ENCODE assay signal across 16 mouse cellular contexts in the genomic region with DNA sequence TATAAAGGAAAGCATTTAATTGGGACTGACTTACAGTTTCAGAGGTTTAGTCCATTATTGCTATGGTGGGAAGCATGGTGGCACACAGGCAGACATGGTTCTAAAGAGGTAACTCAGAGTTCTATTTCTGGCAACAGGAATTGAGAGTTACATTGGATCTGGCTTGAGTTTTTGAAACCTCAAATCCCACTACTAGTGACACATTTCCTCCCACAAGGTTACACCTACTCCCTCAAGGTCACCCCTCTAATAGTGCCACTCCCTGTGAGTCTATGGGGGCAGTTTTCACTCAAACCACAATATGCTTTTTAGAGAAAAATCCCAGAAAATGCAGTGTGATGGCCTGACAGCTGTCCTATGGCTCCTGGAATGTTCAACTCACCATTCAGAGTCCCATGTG.
"Had no signal": no experiment of that assay in that cellular context is flagged by ENCODE, and none has a peak within 500 bp of the region (broad histone marks: within the 10 kb centered on the region; RNA-seq: fewer than 3 reads in every experiment).

No protein-coding gene starts in this region.

- H3K4me1 ChIP-seq: neural tube, embryonic 13.5 days; neural tube, embryonic 15.5 days; stomach, embryonic 15.5 days had no signal

- H3K27ac ChIP-seq: neural tube, embryonic 13.5 days; neural tube, embryonic 15.5 days; stomach, embryonic 15.5 days; stomach, postnatal 0 days had no signal

- H3K9ac ChIP-seq: neural tube, embryonic 13.5 days; neural tube, embryonic 15.5 days; stomach, embryonic 15.5 days had no signal

- H3K9me3 ChIP-seq: neural tube, embryonic 13.5 days; neural tube, embryonic 15.5 days; stomach, embryonic 15.5 days had no signal

- H3K27me3 ChIP-seq: neural tube, embryonic 13.5 days; neural tube, embryonic 15.5 days; stomach, embryonic 15.5 days had no signal

- H3K36me3 ChIP-seq: neural tube, embryonic 13.5 days; neural tube, embryonic 15.5 days; stomach, embryonic 15.5 days had no signal

- H3K4me3 ChIP-seq: neural tube, embryonic 13.5 days; neural tube, embryonic 15.5 days; stomach, embryonic 15.5 days had no signal

- DNase-seq: retina, postnatal 1 day; right cerebral cortex, adult 18-20 months; right cerebral cortex, postnatal 14 days; right cerebral cortex, postnatal 25 days; right cerebral cortex, postnatal 4 days; spleen, adult 18-20 months; thymus, adult 18-20 months; thymus, adult 2 months; thymus, postnatal 14 days; thymus, postnatal 25 days; thymus, postnatal 36 days; thymus, postnatal 4 days had no signal

- H3K4me2 ChIP-seq: neural tube, embryonic 13.5 days; neural tube, embryonic 15.5 days; stomach, embryonic 15.5 days had no signal
